Mouse (Mus musculus) liver, adult 2 months (tissue): ENCODE results near the gene Lsm5. TPM values are rescaled to one million over a fixed set of nuclear protein-coding genes. Genes with fewer than 3 reads are reported as not detected.

Experiments
- DNase-seq: peaks from one replicate; pipeline ENCODE4 v3.0.0-alpha.2; 2011; ENCODE audit warnings: low read depth, low spot score; ENCODE audit errors: extremely low read depth
- H3K27ac ChIP-seq: fragments of 200-500 bp; replicated peaks from 2 replicates; pipeline ENCODE4 v1.5.1; 2012; ENCODE audit warnings: low read depth, mild to moderate bottlenecking, control low read depth, inconsistent platforms, low read length; ENCODE audit not compliant: insufficient read depth
- H3K27me3 ChIP-seq: fragments of 200-500 bp; 2 replicates; pipeline ENCODE4 v1.6.1; 2012; ENCODE audit warnings: mild to moderate bottlenecking, moderate library complexity, low read length, inconsistent platforms; ENCODE audit not compliant: control insufficient read depth, insufficient read depth
- H3K36me3 ChIP-seq: fragments of 200-500 bp; 2 replicates; pipeline ENCODE4 v1.6.1; 2012; ENCODE audit warnings: low read length, inconsistent platforms; ENCODE audit not compliant: control insufficient read depth, insufficient read depth
- H3K4me1 ChIP-seq: fragments of 200-500 bp; 2 replicates; pipeline ENCODE4 v1.6.1; 2011; ENCODE audit warnings: low read length; ENCODE audit not compliant: control insufficient read depth, insufficient read depth
- H3K4me3 ChIP-seq: fragments of 200-500 bp; 2 replicates; pipeline ENCODE4 v1.5.1; 2011; ENCODE audit warnings: low read depth, mild to moderate bottlenecking, control low read depth, low read length, moderate library complexity; ENCODE audit not compliant: insufficient read depth
- H3K79me2 ChIP-seq: fragments of 200-500 bp; 2 replicates; pipeline ENCODE4 v1.6.1; 2012; ENCODE audit warnings: inconsistent platforms, mild to moderate bottlenecking, low read length, moderate library complexity; ENCODE audit not compliant: control insufficient read depth, insufficient read depth
- H3K9ac ChIP-seq: fragments of 200-500 bp; 2 replicates; pipeline ENCODE4 v1.6.1; 2012; ENCODE audit warnings: low read depth, mild to moderate bottlenecking, control low read depth, inconsistent platforms, low read length
- CTCF ChIP-seq: fragments of 200-500 bp; IDR thresholded peaks from 2 replicates; pipeline ENCODE4 v1.5.1; 2011; ENCODE audit warnings: low read depth, low read length, control low read depth
- POLR2A ChIP-seq: fragments of 200-500 bp; IDR thresholded peaks from 2 replicates; pipeline ENCODE4 v1.6.1; 2011; ENCODE audit warnings: low read length, control low read depth; ENCODE audit not compliant: insufficient read depth; ENCODE audit errors: extremely low read depth
- WGBS: fragments of 180-500 bp; shearing (Covaris S2); methylation state at CpG from one replicate; pipeline ENCODE4 v1.1.7; 2018; 5-methylcytosine and 5-hydroxymethylcytosine counted together
- polyA plus RNA-seq: library from polyadenylated mRNA; depleted of rRNA; stranded (reverse); fragments of >200 nt; gene quantifications from 2 replicates; pipeline ENCODE4 v1.2.3, GENCODE M21; 2012; rRNA removed
- total RNA-seq: library from RNA; depleted of rRNA; stranded (reverse); fragments of >200 nt; gene quantifications from 2 replicates; pipeline ENCODE4 v1.2.3, GENCODE M21; 2014; rRNA removed

Gene Lsm5
- total and polyA plus RNA-seq, 2 experiments, result 1.5 to 10.8 TPM

DNA sequence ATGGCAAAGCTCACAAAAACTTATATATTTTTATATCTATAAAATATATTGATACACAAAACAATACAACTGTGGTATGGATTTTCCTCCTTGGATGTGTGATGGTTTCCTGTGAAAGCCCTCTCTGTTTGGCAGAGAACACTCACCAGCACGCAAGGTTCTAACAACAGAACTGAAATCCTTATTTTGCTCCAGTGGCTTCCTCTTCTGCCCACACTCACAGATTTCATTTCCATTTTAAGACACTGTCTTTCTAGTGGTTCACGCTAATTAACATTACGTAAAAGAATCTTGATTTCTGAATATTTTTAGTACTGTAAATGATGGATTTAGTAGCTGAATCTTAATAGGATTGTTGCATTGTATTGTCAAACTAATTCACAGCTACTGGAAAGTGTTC is 16.3 kb downstream of the Lsm5 start:
- Histone ChIP-seq H3K4me3 (no peak overlapping the region), H3K79me2 (no peaks in the 10 kb centered on the region), H3K4me1 (no peaks in the 10 kb centered on the region), H3K27ac (no peak overlapping the region), H3K27me3 (no peaks in the 10 kb centered on the region), H3K36me3 (no peaks in the 10 kb centered on the region), H3K9ac (no peak overlapping the region)
- no peak for DNase-seq
- TF ChIP-seq POLR2A, result no peak
- TF ChIP-seq CTCF, result no peak
- 95% methylated on average over 3 of the region's 3 CpGs for WGBS

DNA sequence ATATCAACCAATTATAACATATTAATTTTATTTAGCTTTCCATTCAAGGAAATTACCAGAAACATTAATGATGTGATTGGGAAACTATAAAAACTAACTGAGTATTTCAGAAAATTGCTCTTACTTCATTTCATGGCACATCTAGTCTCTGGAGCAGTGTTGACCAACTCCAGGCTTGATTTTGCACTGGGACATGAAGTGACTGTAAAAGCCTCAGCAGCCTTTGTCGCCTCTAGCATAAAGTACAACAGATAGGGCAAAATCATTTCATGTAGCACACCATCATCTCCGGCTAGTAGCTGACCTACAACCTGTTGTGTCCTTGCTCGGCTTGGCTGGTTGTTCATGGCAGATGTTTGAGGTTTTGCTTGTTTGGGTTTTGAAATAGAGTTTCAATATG is 40.1 kb downstream of the Lsm5 start:
- H3K36me3 ChIP-seq, result no peaks in the 10 kb centered on the region
- DNase-seq, result no peak
- H3K4me3 ChIP-seq, result no peak overlapping the region
- no peak overlapping the region for H3K9ac ChIP-seq
- no peaks in the 10 kb centered on the region for H3K27me3 ChIP-seq
- TF ChIP-seq CTCF, result no peak
- no peak for TF ChIP-seq POLR2A
- 88% methylated on average over 3 of the region's 3 CpGs for WGBS
- no peak overlapping the region for H3K27ac ChIP-seq
- no peaks in the 10 kb centered on the region for H3K79me2 ChIP-seq
- H3K4me1 ChIP-seq, result no peaks in the 10 kb centered on the region

DNA sequence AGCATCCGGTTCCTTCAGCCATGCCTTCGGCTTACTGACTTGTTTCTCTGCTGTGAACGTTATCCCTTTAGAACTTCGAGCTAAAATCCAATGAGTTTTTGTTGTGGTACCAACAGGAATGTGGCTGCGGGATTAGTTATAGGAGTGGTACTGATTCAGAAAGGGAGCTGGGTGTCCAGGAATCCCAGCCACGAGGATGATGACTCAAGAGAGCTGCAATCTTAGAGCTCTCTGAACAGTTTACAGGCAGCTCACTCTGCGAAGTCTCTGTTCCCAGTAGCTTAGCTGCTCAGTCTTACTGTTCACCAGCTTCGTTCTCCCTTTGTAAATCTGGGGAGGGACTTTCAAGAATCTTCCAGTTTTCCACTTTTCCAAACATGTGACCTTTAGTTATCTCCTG is 49.1 kb downstream of the Lsm5 start:
- no peak overlapping the region for H3K9ac ChIP-seq
- WGBS, result 88% methylated on average over 8 of the region's 8 CpGs
- no peaks in the 10 kb centered on the region for H3K36me3 ChIP-seq
- H3K4me3 ChIP-seq, result no peak overlapping the region
- H3K79me2 ChIP-seq, result no peaks in the 10 kb centered on the region
- H3K27me3 ChIP-seq, result peaks cover 4% of the 10 kb centered on the region; the same call in 1 of the 2 replicates
- DNase-seq, result no peak
- H3K4me1 ChIP-seq, result no peaks in the 10 kb centered on the region
- no peak overlapping the region for H3K27ac ChIP-seq
- TF ChIP-seq POLR2A, result no peak
- no peak for TF ChIP-seq CTCF

DNA sequence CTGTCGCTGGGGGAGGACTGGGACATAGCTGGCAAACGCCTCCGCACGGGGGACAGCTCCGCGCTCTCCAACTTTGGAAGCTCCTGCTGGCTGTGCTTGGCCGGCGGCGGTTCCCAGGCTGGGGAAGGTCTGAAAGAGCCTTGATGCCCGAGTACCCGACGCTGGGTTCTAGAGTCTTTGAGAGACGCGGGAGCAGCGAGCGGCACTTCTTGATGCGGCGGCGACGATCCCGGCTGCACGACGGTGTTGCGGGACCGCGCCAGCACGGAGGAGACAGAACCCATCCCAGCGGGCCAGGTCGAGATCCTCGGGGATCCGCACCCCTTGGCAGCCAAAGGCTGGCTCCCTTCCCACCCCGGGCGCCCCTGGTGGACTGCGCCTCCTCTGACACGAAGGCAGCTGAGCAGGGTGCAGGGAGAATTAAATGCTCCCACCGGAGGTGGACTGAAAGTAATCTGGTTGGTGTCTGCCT is 52.4 kb downstream of the Lsm5 start:
- TF ChIP-seq CTCF (no peak), POLR2A (no peak)
- no peaks in the 10 kb centered on the region for H3K36me3 ChIP-seq
- 1% methylated on average over 36 of the region's 36 CpGs for WGBS

More for the DNA sequence above, 52.4 kb downstream of the Lsm5 start:
- Histone ChIP-seq H3K4me1 (no peaks in the 10 kb centered on the region), H3K27ac (no peak overlapping the region), H3K79me2 (no peaks in the 10 kb centered on the region), H3K27me3 (peaks cover 4% of the 10 kb centered on the region; the same call in 1 of the 2 replicates), H3K4me3 (peak overlapping the region; percentile 37; the same call in 1 of the 2 replicates), H3K9ac (no peak overlapping the region)
- DNase-seq, result no peak

Other genes with a start within 250 kb of the Lsm5 start
- gene Pde1c, start 135.6 kb downstream of the Lsm5 start, total RNA-seq, result 0.37 and 0.54 TPM in 2 replicates
- 0.09 TPM in 1 of 2 replicates, not detected in the other for gene Pde1c, start 135.6 kb downstream of the Lsm5 start, polyA plus RNA-seq
- gene Avl9, start 10.2 kb upstream of the Lsm5 start, total RNA-seq, result 21.6 and 21.9 TPM in 2 replicates
- gene Avl9, start 10.2 kb upstream of the Lsm5 start, polyA plus RNA-seq, result 2.6 and 3.3 TPM in 2 replicates
- 16.1 and 20.8 TPM in 2 replicates for gene Kbtbd2, start 93.1 kb upstream of the Lsm5 start, total RNA-seq
- 4.4 and 5.0 TPM in 2 replicates for gene Kbtbd2, start 93.1 kb upstream of the Lsm5 start, polyA plus RNA-seq
- 32.2 and 35.7 TPM in 2 replicates for gene Fkbp9, start 127.3 kb upstream of the Lsm5 start, total RNA-seq
- gene Fkbp9, start 127.3 kb upstream of the Lsm5 start, polyA plus RNA-seq, result 12.4 and 12.6 TPM in 2 replicates
- 40.3 and 42.9 TPM in 2 replicates for gene Nt5c3, start 219.2 kb upstream of the Lsm5 start, total RNA-seq
- 6.2 and 12.6 TPM in 2 replicates for gene Nt5c3, start 219.2 kb upstream of the Lsm5 start, polyA plus RNA-seq
- 0.65 and 0.81 TPM in 2 replicates for gene Vmn1r4, start 219.3 kb upstream of the Lsm5 start, total RNA-seq
- gene Vmn1r4, start 219.3 kb upstream of the Lsm5 start, polyA plus RNA-seq, result 0.06 TPM in 1 of 2 replicates, not detected in the other